ENCODE assay signal across 8 mouse cellular contexts in the genomic region with DNA sequence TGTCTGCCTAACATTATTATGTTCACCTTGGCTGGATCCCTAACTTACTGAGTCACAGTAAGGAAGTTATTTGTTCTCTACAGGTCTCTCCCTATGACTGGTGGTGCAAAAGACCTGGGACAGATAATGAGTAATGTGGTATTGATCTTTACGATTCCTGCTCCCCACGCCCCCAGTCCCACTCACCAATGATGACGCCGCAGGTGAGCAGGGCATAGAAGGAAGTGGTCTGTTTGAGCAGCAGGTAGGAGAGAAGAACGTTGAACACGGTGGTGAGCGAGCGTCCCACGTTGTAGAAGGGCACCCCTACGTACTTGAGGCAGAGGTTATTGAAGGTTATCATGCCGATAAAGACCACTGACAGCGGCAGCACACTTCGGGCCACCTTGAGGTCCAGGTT. TPM values are rescaled to one million over a fixed set of nuclear protein-coding genes. Genes with fewer than 3 reads are reported as not detected.
DNase-seq lines count a peak whose midpoint lies in the region; ATAC-seq and TF ChIP-seq lines count a peak whose summit lies in the region.

No protein-coding gene starts in this region.

- peak overlapping the region; percentile 87 for H3K4me3 ChIP-seq in forebrain, postnatal 0 days (ENCODE audit: low read depth, low read length)
- peak overlapping the region; percentile 73 for H3K4me3 ChIP-seq in liver, embryonic 16.5 days (ENCODE audit: low read depth, low read length)

- peaks cover 12% of the 10 kb centered on the region for H3K36me3 ChIP-seq in forebrain, postnatal 0 days (ENCODE audit: insufficient read depth)
- peaks cover 8% of the 10 kb centered on the region; the same call in 1 of the 2 replicates for H3K36me3 ChIP-seq in liver, embryonic 16.5 days (ENCODE audit: control insufficient read depth, insufficient read depth)

- intact Hi-C loops in heart, postnatal 36 days (cut with DNase I) = no loop called here
- intact Hi-C loops in gastrocnemius, postnatal 36 days (cut with DNase I) = no loop called here

- no peak for ATAC-seq in forebrain, postnatal 0 days
- no peak for ATAC-seq in liver, embryonic 16.5 days (ENCODE audit: low read depth)

- H3K9ac ChIP-seq in forebrain, postnatal 0 days = peak overlapping the region; percentile 72
- peak overlapping the region; percentile 77 for H3K9ac ChIP-seq in liver, embryonic 16.5 days (ENCODE audit: low read depth, low read length)

- H3K4me2 ChIP-seq in forebrain, postnatal 0 days (ENCODE audit: low read depth) = peak overlapping the region; percentile 94
- H3K4me2 ChIP-seq in liver, embryonic 16.5 days (ENCODE audit: low read depth, low read length) = peak overlapping the region; percentile 91

- no peaks in the 10 kb centered on the region; the same call in 1 of the 2 replicates for H3K27me3 ChIP-seq in forebrain, postnatal 0 days (ENCODE audit: insufficient read depth, low read length)
- H3K27me3 ChIP-seq in liver, embryonic 16.5 days (ENCODE audit: control insufficient read depth, insufficient read depth, low read depth, low read length) = no peaks in the 10 kb centered on the region; the same call in none of the 2 replicates

- WGBS in forebrain, postnatal 0 days = 76% methylated on average over 13 of the region's 13 CpGs
- WGBS in liver, embryonic 16.5 days (ENCODE audit: insufficient replicate concordance) = 26% methylated on average over 13 of the region's 13 CpGs

- no peaks in the 10 kb centered on the region for H3K9me3 ChIP-seq in forebrain, postnatal 0 days (ENCODE audit: low read length)
- H3K9me3 ChIP-seq in liver, embryonic 16.5 days (replicated peaks; ENCODE audit: control insufficient read depth, low read length) = no peaks in the 10 kb centered on the region

- H3K27ac ChIP-seq in forebrain, postnatal 0 days (ENCODE audit: low read depth, low read length) = no peak overlapping the region
- H3K27ac ChIP-seq in liver, embryonic 16.5 days (ENCODE audit: low read length) = no peak overlapping the region

- H3K4me1 ChIP-seq in forebrain, postnatal 0 days (ENCODE audit: insufficient read depth) = peaks cover 23% of the 10 kb centered on the region
- peaks cover 37% of the 10 kb centered on the region for H3K4me1 ChIP-seq in liver, embryonic 16.5 days (ENCODE audit: control insufficient read depth, low read depth, low read length)

- peak; percentile 89 for DNase-seq in heart, adult 11 months
- no peak for DNase-seq in heart, postnatal 36 days
- DNase-seq in CD4-positive, CD25-positive, alpha-beta regulatory T cell, adult 2 months (ENCODE audit: low read depth, low spot score) = peak; percentile 41
- DNase-seq in forebrain, postnatal 0 days = no peak
- no peak for DNase-seq in gastrocnemius, postnatal 36 days
- DNase-seq in layer of hippocampus, postnatal 14 days (ENCODE audit: low spot score in 2 of 2) = no peak
- no peak for DNase-seq in left cerebral cortex, adult 18-20 months (ENCODE audit: low spot score in 2 of 2)

- TF ChIP-seq CTCF in forebrain, postnatal 0 days (IDR thresholded peaks at IDR 0.05; ENCODE audit: low read depth) = no peak

RNA-seq across cellular contexts. Expression of gene Slc35c1, which starts 1.9 kb away (rescaled TPM):
- total RNA-seq in heart, postnatal 36 days (2021) = 1 to 10 TPM; 5.8 to 7.5 TPM
- total RNA-seq in forebrain, postnatal 0 days (2014; rRNA removed) = 4.6 and 9.1 TPM in 2 replicates
- 13.1 and 14.4 TPM in 2 replicates for polyA plus RNA-seq in forebrain, postnatal 0 days (2015; fragmentation: Nextera tagmentation; extraction: Ambion mirVana)
- 10.2 and 12.3 TPM in 2 replicates for polyA plus RNA-seq in liver, embryonic 16.5 days (2015; fragmentation: Nextera tagmentation; extraction: Ambion mirVana)
- total RNA-seq in gastrocnemius, postnatal 36 days (2021) = 1 to 10 TPM; 5.0 to 6.3 TPM
- 10 to 100 TPM; 16.7 to 18.8 TPM for total RNA-seq in layer of hippocampus, postnatal 14 days (2021)
- 10 to 100 TPM; 15.9 to 18.0 TPM for total RNA-seq in left cerebral cortex, adult 18-20 months (2021)

RNA-seq across cellular contexts. Expression of gene Cry2, which starts 24.6 kb away (rescaled TPM):
- total RNA-seq in heart, postnatal 36 days (2021) = 10 to 100 TPM; 21.8 to 33.4 TPM
- total RNA-seq in forebrain, postnatal 0 days (2014; rRNA removed) = 26.5 and 36.7 TPM in 2 replicates
- 28.5 and 43.2 TPM in 2 replicates for polyA plus RNA-seq in forebrain, postnatal 0 days (2015; fragmentation: Nextera tagmentation; extraction: Ambion mirVana)
- 13.6 and 15.0 TPM in 2 replicates for polyA plus RNA-seq in liver, embryonic 16.5 days (2015; fragmentation: Nextera tagmentation; extraction: Ambion mirVana)
- total RNA-seq in gastrocnemius, postnatal 36 days (2021) = 10 to 100 TPM; 16.9 to 21.9 TPM
- 100 to 1,000 TPM in 1 of 2 experiments, 10 to 100 TPM in 1; 89.0 to 110 TPM for total RNA-seq in layer of hippocampus, postnatal 14 days (2021)
- total RNA-seq in left cerebral cortex, adult 18-20 months (2021) = 100 to 1,000 TPM; 124 to 136 TPM

RNA-seq across cellular contexts. Expression of gene Mapk8ip1, which starts 57.4 kb away (rescaled TPM):
- total RNA-seq in heart, postnatal 36 days (2021) = 1 to 10 TPM; 4.6 to 4.8 TPM
- 223 and 225 TPM in 2 replicates for total RNA-seq in forebrain, postnatal 0 days (2014; rRNA removed)
- 129 and 150 TPM in 2 replicates for polyA plus RNA-seq in forebrain, postnatal 0 days (2015; fragmentation: Nextera tagmentation; extraction: Ambion mirVana)
- polyA plus RNA-seq in liver, embryonic 16.5 days (2015; fragmentation: Nextera tagmentation; extraction: Ambion mirVana) = 1.2 and 1.8 TPM in 2 replicates
- 1 to 10 TPM; 6.9 to 7.2 TPM for total RNA-seq in gastrocnemius, postnatal 36 days (2021)
- total RNA-seq in layer of hippocampus, postnatal 14 days (2021) = 100 to 1,000 TPM; 386 to 394 TPM
- 100 to 1,000 TPM; 345 to 351 TPM for total RNA-seq in left cerebral cortex, adult 18-20 months (2021)

Comparison
In these comparisons a context has a peak if more than half of its experiments do, and no peak if none do; other contexts are left out.
1. DNase-seq: peak in heart, adult 11 months (single experiment) and CD4-positive, CD25-positive, alpha-beta regulatory T cell, adult 2 months (single experiment); none in heart, postnatal 36 days (0 of 2), forebrain, postnatal 0 days (single experiment), gastrocnemius, postnatal 36 days (0 of 2), layer of hippocampus, postnatal 14 days (0 of 2) and left cerebral cortex, adult 18-20 months (0 of 2).
2. RNA of gene Mapk8ip1, which starts 57.4 kb away (total RNA-seq): 386 to 394 TPM in layer of hippocampus, postnatal 14 days, 345 to 351 TPM in left cerebral cortex, adult 18-20 months and 223 to 225 TPM in forebrain, postnatal 0 days; 6.9 to 7.2 TPM in gastrocnemius, postnatal 36 days and 4.6 to 4.8 TPM in heart, postnatal 36 days; every median in the first group is over 10 times any median in the second.